Mouse (Mus musculus): ENCODE measurements around the gene Tcp11l1. TPM values are rescaled to one million over a fixed set of nuclear protein-coding genes. Genes with fewer than 3 reads are reported as not detected.
A peak's percentile ranks its signal among the peaks of the same experiment; 100 is the strongest.

The Tcp11l1 gene
- polyA plus RNA-seq, 1 experiment from 2014 or later = 73.3 TPM

- WGBS = 93% methylated on average over 2 of the region's 2 CpGs
- Histone ChIP-seq H3K27me3 (peaks cover 33% of the 10 kb centered on the region), H3K4me2 (no peak overlapping the region), H3K9ac (no peak overlapping the region), H3K36me3 (no peaks in the 10 kb centered on the region), H3K4me3 (no peak overlapping the region), H3K9me3 (no peaks in the 10 kb centered on the region), H3K27ac (no peak overlapping the region), H3K4me1 (peaks cover 12% of the 10 kb centered on the region)
- no peak for ATAC-seq (ENCODE audit: insufficient number of reproducible peaks, insufficient read depth, low FRiP score, low TSS enrichment, low read depth)
Measured at GRCm38 (mm10) chr2:104739691-104740090, 27.7 kb upstream of the Tcp11l1 start.

DNA sequence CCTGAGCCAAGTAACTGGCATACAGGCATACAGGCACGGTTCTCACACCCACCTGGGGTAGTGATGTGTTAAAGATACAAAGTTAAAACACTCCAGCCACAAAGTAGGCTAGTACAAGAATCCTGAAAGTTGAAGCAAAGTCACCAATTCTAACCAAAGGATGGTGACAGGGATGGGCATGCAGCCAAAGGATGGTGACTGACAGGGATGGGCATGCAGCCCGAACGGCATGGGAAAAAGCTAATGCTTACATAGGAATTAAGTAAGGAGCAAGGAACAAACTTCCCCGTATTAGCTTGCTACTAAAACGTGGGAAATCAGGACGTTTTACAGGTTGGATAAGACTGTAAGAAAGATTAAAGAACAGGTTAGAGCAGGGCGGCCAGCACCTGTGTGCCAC lies 24.3 kb upstream of the Tcp11l1 start:
- Histone ChIP-seq H3K36me3 (no peaks in the 10 kb centered on the region), H3K27me3 (peaks cover 17% of the 10 kb centered on the region), H3K4me2 (no peak overlapping the region), H3K9me3 (no peaks in the 10 kb centered on the region), H3K4me3 (no peak overlapping the region), H3K27ac (no peak overlapping the region), H3K4me1 (peaks cover 5% of the 10 kb centered on the region), H3K9ac (no peak overlapping the region)
- no peak for ATAC-seq (ENCODE audit: insufficient number of reproducible peaks, insufficient read depth, low FRiP score, low TSS enrichment, low read depth)
- WGBS = 63% methylated on average over 7 of the region's 7 CpGs

DNA sequence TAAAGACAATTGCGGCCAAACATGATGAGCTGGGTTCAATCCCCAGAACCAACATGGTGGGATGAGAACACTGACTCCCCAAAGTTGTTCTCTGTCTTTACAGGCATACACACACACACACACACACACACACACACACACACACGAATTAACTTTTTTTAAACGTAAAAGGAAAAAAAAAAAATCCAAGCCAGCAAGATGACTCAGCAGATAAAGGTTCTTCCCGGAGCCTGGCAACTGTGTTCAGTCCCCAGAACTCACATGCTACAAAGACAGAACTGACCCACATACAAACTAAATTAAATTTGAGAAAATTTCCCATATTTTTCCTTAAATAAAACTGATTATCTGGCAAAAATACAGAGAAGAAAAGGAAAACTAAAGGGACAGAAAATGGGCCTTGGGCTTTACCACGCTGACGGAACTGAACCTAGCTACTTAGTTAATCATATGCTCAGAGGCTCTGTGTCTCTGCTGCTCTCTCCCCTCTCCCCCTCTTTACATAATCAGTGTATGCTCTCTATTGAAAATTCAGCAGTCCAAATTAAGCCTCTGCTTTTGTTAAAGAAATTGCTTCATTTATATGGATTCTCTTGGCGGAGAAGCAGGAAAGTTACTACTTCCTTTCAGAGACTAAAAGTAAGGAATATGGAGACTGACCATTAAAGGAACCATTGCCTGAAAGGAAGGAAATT lies 20.7 kb upstream of the Tcp11l1 start:
- H3K27ac ChIP-seq = no peak overlapping the region
- H3K36me3 ChIP-seq = no peaks in the 10 kb centered on the region
- 75% methylated on average over 7 of the region's 7 CpGs for WGBS
- no peak overlapping the region for H3K4me2 ChIP-seq
- H3K27me3 ChIP-seq = no peaks in the 10 kb centered on the region
- H3K9ac ChIP-seq = no peak overlapping the region
- H3K4me1 ChIP-seq = no peaks in the 10 kb centered on the region
- H3K9me3 ChIP-seq = no peaks in the 10 kb centered on the region
- no peak for ATAC-seq (ENCODE audit: insufficient number of reproducible peaks, insufficient read depth, low FRiP score, low TSS enrichment, low read depth)
- no peak overlapping the region for H3K4me3 ChIP-seq

DNA sequence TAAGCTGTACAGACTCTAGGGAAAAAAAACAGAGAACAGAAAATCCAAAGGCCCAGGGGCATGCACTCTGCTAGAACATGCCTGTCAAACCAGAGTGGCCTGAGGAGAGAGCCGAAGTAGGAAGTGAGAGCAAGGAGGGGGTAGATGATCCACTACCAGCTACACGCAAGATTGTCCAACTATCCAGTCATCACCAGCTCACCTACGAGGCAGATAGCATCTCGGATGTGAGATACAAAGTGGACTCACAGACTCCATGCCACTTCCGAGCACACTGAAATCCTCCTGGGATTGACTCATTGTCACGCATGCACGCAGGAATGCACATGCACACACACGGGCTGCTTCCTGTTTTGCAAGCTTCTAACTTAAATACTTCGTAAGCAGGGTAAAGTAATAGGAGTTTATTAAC lies 20.1 kb upstream of the Tcp11l1 start:
- WGBS = 75% methylated on average over 9 of the region's 9 CpGs
- Histone ChIP-seq H3K4me2 (no peak overlapping the region), H3K4me3 (no peak overlapping the region), H3K27me3 (no peaks in the 10 kb centered on the region), H3K9me3 (no peaks in the 10 kb centered on the region), H3K36me3 (no peaks in the 10 kb centered on the region), H3K9ac (no peak overlapping the region), H3K4me1 (no peaks in the 10 kb centered on the region), H3K27ac (no peak overlapping the region)
- no peak for ATAC-seq (ENCODE audit: insufficient number of reproducible peaks, insufficient read depth, low FRiP score, low TSS enrichment, low read depth)

DNA sequence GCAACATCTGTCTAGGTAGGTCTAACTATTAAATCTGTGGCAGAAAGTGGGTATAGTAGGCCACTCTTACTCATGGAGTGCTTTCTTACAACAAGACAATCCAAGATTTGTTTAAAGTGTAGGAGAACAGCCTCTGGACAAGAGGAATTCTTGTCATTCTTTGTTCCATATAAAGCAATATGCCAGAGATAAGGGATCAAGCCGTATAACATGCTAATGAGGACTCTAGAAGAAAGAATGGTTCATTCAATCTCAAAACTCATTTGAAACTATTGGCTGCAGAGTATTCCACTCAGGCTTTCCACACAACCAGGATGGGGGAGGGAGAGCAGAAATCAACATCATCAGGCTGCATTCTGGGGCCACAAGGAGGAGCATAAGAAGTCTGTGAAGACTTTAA lies 15.4 kb upstream of the Tcp11l1 start:
- WGBS = 72% methylated on average over 1 of the region's 1 CpGs
- Histone ChIP-seq H3K27me3 (no peaks in the 10 kb centered on the region), H3K4me1 (no peaks in the 10 kb centered on the region), H3K9ac (no peak overlapping the region), H3K4me3 (no peak overlapping the region), H3K4me2 (no peak overlapping the region), H3K27ac (no peak overlapping the region), H3K36me3 (no peaks in the 10 kb centered on the region), H3K9me3 (no peaks in the 10 kb centered on the region)
- no peak for ATAC-seq (ENCODE audit: insufficient number of reproducible peaks, insufficient read depth, low FRiP score, low TSS enrichment, low read depth)

GRCm38 (mm10) chr2:104722021-104722420 lies 10.1 kb upstream of the Tcp11l1 start:
- Histone ChIP-seq H3K4me1 (no peaks in the 10 kb centered on the region), H3K9ac (no peak overlapping the region), H3K27ac (no peak overlapping the region), H3K27me3 (no peaks in the 10 kb centered on the region), H3K36me3 (no peaks in the 10 kb centered on the region), H3K4me3 (no peak overlapping the region), H3K9me3 (no peaks in the 10 kb centered on the region), H3K4me2 (no peak overlapping the region)
- 85% methylated on average over 3 of the region's 3 CpGs for WGBS
- no peak for ATAC-seq (ENCODE audit: insufficient number of reproducible peaks, insufficient read depth, low FRiP score, low TSS enrichment, low read depth)

DNA sequence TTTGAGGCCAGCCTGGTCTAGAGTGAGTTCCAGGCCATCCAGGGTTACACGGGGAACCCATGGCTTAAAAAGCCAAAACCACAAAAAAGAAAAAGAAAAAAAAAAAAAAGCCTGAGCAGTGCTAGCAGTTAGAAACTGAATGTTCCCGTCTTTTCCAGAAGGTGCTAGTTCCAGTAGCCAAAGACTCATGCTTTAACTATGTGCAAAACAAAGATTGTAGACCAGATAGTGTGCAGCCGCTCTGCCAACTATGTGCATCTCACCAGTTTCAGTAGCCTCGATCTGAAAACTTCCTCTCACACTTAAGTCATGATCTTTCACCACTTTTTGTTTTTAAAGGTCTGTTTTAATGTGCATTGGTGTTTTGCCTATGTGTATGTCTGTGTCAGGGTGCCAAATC lies 5.9 kb upstream of the Tcp11l1 start:
- Histone ChIP-seq H3K9me3 (no peaks in the 10 kb centered on the region), H3K4me2 (no peak overlapping the region), H3K27me3 (peaks cover 4% of the 10 kb centered on the region; the same call in 1 of the 2 replicates), H3K9ac (no peak overlapping the region), H3K36me3 (no peaks in the 10 kb centered on the region), H3K4me3 (no peak overlapping the region), H3K27ac (no peak overlapping the region), H3K4me1 (peaks cover 7% of the 10 kb centered on the region; the same call in 1 of the 2 replicates)
- no peak for ATAC-seq (ENCODE audit: insufficient number of reproducible peaks, insufficient read depth, low FRiP score, low TSS enrichment, low read depth)
- WGBS = 77% methylated on average over 4 of the region's 4 CpGs

GRCm38 (mm10) chr2:104717231-104717735 lies 5.3 kb upstream of the Tcp11l1 start:
- no peak for ATAC-seq (ENCODE audit: insufficient number of reproducible peaks, insufficient read depth, low FRiP score, low TSS enrichment, low read depth)
- no peak overlapping the region for H3K4me2 ChIP-seq
- no peak overlapping the region for H3K27ac ChIP-seq
- no peaks in the 10 kb centered on the region for H3K9me3 ChIP-seq
- no peak overlapping the region for H3K4me3 ChIP-seq
- WGBS = 95% methylated on average over 2 of the region's 2 CpGs
- peaks cover 4% of the 10 kb centered on the region; the same call in 1 of the 2 replicates for H3K27me3 ChIP-seq
- H3K9ac ChIP-seq = no peak overlapping the region
- H3K36me3 ChIP-seq = no peaks in the 10 kb centered on the region
- peaks cover 9% of the 10 kb centered on the region; the same call in 1 of the 2 replicates for H3K4me1 ChIP-seq

DNA sequence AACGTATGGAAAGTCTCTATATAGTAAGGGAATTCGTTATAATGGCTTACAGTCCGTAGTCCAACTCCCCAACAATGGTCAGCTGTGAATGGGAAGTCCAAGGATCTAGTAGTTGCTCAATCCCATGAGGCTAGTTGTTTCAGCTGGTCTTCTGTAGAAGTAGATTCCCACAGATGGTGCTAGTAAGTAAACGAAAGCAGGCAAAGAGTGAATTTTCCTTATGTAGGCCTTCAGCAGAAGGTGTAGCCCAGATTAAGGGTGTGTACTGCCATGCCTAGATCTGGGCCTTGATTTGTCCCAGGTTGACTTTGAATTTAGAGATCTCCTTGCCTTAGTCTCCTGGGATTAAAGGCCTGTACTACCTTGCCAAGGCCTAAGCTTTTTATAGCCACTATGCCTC lies 4.3 kb upstream of the Tcp11l1 start, which contains the start of gene Pin1rt1:
Gene Pin1rt1 (minus strand): TSS at position 101 of the 400 bp plus-strand sequence.
- no peak within 1 kb of the TSS for H3K4me3 ChIP-seq
- H3K9me3 ChIP-seq = no peaks in the 10 kb centered on the region
- H3K4me2 ChIP-seq = no peak within 1 kb of the TSS
- H3K4me1 ChIP-seq = peaks cover 10% of the 10 kb centered on the region; the same call in 1 of the 2 replicates
- no peak within 1 kb of the TSS for H3K27ac ChIP-seq
- 84% methylated on average over 4 of the region's 4 CpGs for WGBS
- H3K27me3 ChIP-seq = peaks cover 4% of the 10 kb centered on the region; the same call in 1 of the 2 replicates
- no peaks in the 10 kb centered on the region for H3K36me3 ChIP-seq
- ATAC-seq (ENCODE audit: insufficient number of reproducible peaks, insufficient read depth, low FRiP score, low TSS enrichment, low read depth) = no peak
- no peak within 1 kb of the TSS for H3K9ac ChIP-seq

- peaks cover 4% of the 10 kb centered on the region; the same call in 1 of the 2 replicates for H3K27me3 ChIP-seq
- H3K27ac ChIP-seq = no peak overlapping the region
- no peak overlapping the region for H3K4me3 ChIP-seq
Measured at GRCm38 (mm10) chr2:104714254-104714691, 2.3 kb upstream of the Tcp11l1 start.

GRCm38 (mm10) chr2:104712486-104712809 lies 479 bp upstream of the Tcp11l1 start:
- Histone ChIP-seq H3K27ac (peak overlapping the region; percentile 89), H3K9me3 (no peaks in the 10 kb centered on the region), H3K4me1 (peaks cover 21% of the 10 kb centered on the region), H3K36me3 (0 out of 2 replicates have a peak, but pooled peaks cover 4% of the 10 kb centered on the region), H3K4me3 (peak overlapping the region; percentile 74), H3K4me2 (peak overlapping the region; percentile 73), H3K9ac (peak overlapping the region; percentile 84), H3K27me3 (peaks cover 4% of the 10 kb centered on the region; the same call in 1 of the 2 replicates)
- WGBS = 3% methylated on average over 7 of the region's 7 CpGs
- ATAC-seq (ENCODE audit: insufficient number of reproducible peaks, insufficient read depth, low FRiP score, low TSS enrichment, low read depth) = no peak

More at GRCm38 (mm10) chr2:104714254-104714691, 2.3 kb upstream of the Tcp11l1 start:
- Histone ChIP-seq H3K36me3 (no peaks in the 10 kb centered on the region), H3K4me2 (no peak overlapping the region), H3K9me3 (no peaks in the 10 kb centered on the region), H3K9ac (no peak overlapping the region), H3K4me1 (peaks cover 21% of the 10 kb centered on the region)
- no peak for ATAC-seq (ENCODE audit: insufficient number of reproducible peaks, insufficient read depth, low FRiP score, low TSS enrichment, low read depth)
- 38% methylated on average over 15 of the region's 15 CpGs for WGBS

Data from embryonic facial prominence, embryonic 13.5 days (tissue).